Mouse (Mus musculus): ENCODE data around the gene Sugp1. TPM values are rescaled to one million over a fixed set of nuclear protein-coding genes. Genes with fewer than 3 reads are reported as not detected.

The Sugp1 gene
- polyA plus RNA-seq (2015; fragmentation: Nextera tagmentation; extraction: Ambion mirVana), result 17.7 and 18.4 TPM in 2 replicates

GRCm38 (mm10) chr8:70042583-70043455 is at the start of gene Sugp1, which contains the start of gene Mau2:
Sugp1 (plus strand) TSS chr8:70042813.
Mau2 (minus strand) TSS chr8:70042734.
- no peaks in the 10 kb centered on the region for H3K27me3 ChIP-seq (replicated peaks; ENCODE audit: control insufficient read depth, insufficient read depth, low read length)
- no peaks in the 10 kb centered on the region for H3K9me3 ChIP-seq (ENCODE audit: control insufficient read depth)
- H3K36me3 ChIP-seq (ENCODE audit: control insufficient read depth, insufficient read depth), result 0 out of 2 replicates have a peak, but pooled peaks cover 1% of the 10 kb centered on the region
- peak within 1 kb of the TSS; percentile 73 for H3K27ac ChIP-seq (ENCODE audit: low read depth, low read length)
- peak within 1 kb of the TSS; percentile 99 for H3K4me3 ChIP-seq (ENCODE audit: low read depth, low read length)
- ATAC-seq, result peak; percentile 95
- peak within 1 kb of the TSS; percentile 99 for H3K9ac ChIP-seq (ENCODE audit: low read depth, low read length)
- WGBS, result under 1% methylated on average over 65 of the region's 65 CpGs
- 0 out of 2 replicates have a peak, but pooled peaks cover 3% of the 10 kb centered on the region for H3K4me1 ChIP-seq (replicated peaks; ENCODE audit: control insufficient read depth, insufficient read depth, low read length)
- peak within 1 kb of the TSS; percentile 95 for H3K4me2 ChIP-seq (replicated peaks; ENCODE audit: low read depth)
- no peak for TF ChIP-seq CTCF (IDR thresholded peaks at IDR 0.05; ENCODE audit: low read depth)

GRCm38 (mm10) chr8:69995422-69995775 is 47.2 kb upstream of the Sugp1 start:
- under 1% methylated on average over 7 of the region's 7 CpGs for WGBS
- peak overlapping the region; percentile 79 for H3K4me3 ChIP-seq (ENCODE audit: low read depth, low read length)
- H3K4me1 ChIP-seq (replicated peaks; ENCODE audit: control insufficient read depth, insufficient read depth, low read length), result 0 out of 2 replicates have a peak, but pooled peaks cover 2% of the 10 kb centered on the region
- no peaks in the 10 kb centered on the region for H3K27me3 ChIP-seq (replicated peaks; ENCODE audit: control insufficient read depth, insufficient read depth, low read length)
- H3K36me3 ChIP-seq (ENCODE audit: control insufficient read depth, insufficient read depth), result no peaks in the 10 kb centered on the region
- no peaks in the 10 kb centered on the region for H3K9me3 ChIP-seq (ENCODE audit: control insufficient read depth)
- peak overlapping the region; percentile 95 for H3K27ac ChIP-seq (ENCODE audit: low read depth, low read length)
- no peak for ATAC-seq
- TF ChIP-seq CTCF (IDR thresholded peaks at IDR 0.05; ENCODE audit: low read depth), result no peak
- peak overlapping the region; percentile 87 for H3K4me2 ChIP-seq (replicated peaks; ENCODE audit: low read depth)
- peak overlapping the region; percentile 85 for H3K9ac ChIP-seq (ENCODE audit: low read depth, low read length)

GRCm38 (mm10) chr8:69995776-69996588 is 46.6 kb upstream of the Sugp1 start, which contains the start of gene Gatad2a:
Gatad2a (minus strand) TSS chr8:69996384.
- Histone ChIP-seq H3K4me2 (replicated peaks; ENCODE audit: low read depth) (peak within 1 kb of the TSS; percentile 87), H3K4me3 (ENCODE audit: low read depth, low read length) (peak within 1 kb of the TSS; percentile 79), H3K9me3 (ENCODE audit: control insufficient read depth) (no peaks in the 10 kb centered on the region), H3K4me1 (replicated peaks; ENCODE audit: control insufficient read depth, insufficient read depth, low read length) (0 out of 2 replicates have a peak, but pooled peaks cover 2% of the 10 kb centered on the region), H3K9ac (ENCODE audit: low read depth, low read length) (peak within 1 kb of the TSS; percentile 85), H3K27me3 (replicated peaks; ENCODE audit: control insufficient read depth, insufficient read depth, low read length) (no peaks in the 10 kb centered on the region), H3K36me3 (ENCODE audit: control insufficient read depth, insufficient read depth) (no peaks in the 10 kb centered on the region), H3K27ac (ENCODE audit: low read depth, low read length) (peak within 1 kb of the TSS; percentile 95)
- WGBS, result under 1% methylated on average over 75 of the region's 87 CpGs
- peak; percentile 99 for ATAC-seq
- peak; percentile 50; the same call in 1 of the 2 replicates for TF ChIP-seq CTCF (IDR thresholded peaks at IDR 0.05; ENCODE audit: low read depth)

GRCm38 (mm10) chr8:69996589-69997285 is 45.9 kb upstream of the Sugp1 start:
- H3K27me3 ChIP-seq (replicated peaks; ENCODE audit: control insufficient read depth, insufficient read depth, low read length), result no peaks in the 10 kb centered on the region
- no peaks in the 10 kb centered on the region for H3K36me3 ChIP-seq (ENCODE audit: control insufficient read depth, insufficient read depth)
- H3K9ac ChIP-seq (ENCODE audit: low read depth, low read length), result peak overlapping the region; percentile 60
- H3K27ac ChIP-seq (ENCODE audit: low read depth, low read length), result peak overlapping the region; percentile 80
- H3K4me1 ChIP-seq (replicated peaks; ENCODE audit: control insufficient read depth, insufficient read depth, low read length), result 0 out of 2 replicates have a peak, but pooled peaks cover 2% of the 10 kb centered on the region
- peak overlapping the region; percentile 69 for H3K4me2 ChIP-seq (replicated peaks; ENCODE audit: low read depth)
- H3K9me3 ChIP-seq (ENCODE audit: control insufficient read depth), result no peaks in the 10 kb centered on the region
- ATAC-seq, result no peak
- 2% methylated on average over 35 of the region's 35 CpGs for WGBS
- peak; percentile 51 for TF ChIP-seq CTCF (IDR thresholded peaks at IDR 0.05; ENCODE audit: low read depth)
- peak overlapping the region; percentile 44 for H3K4me3 ChIP-seq (ENCODE audit: low read depth, low read length)

- Histone ChIP-seq H3K4me3 (ENCODE audit: low read depth, low read length) (no peak overlapping the region), H3K9me3 (ENCODE audit: control insufficient read depth) (no peaks in the 10 kb centered on the region), H3K9ac (ENCODE audit: low read depth, low read length) (no peak overlapping the region), H3K27ac (ENCODE audit: low read depth, low read length) (no peak overlapping the region), H3K36me3 (ENCODE audit: control insufficient read depth, insufficient read depth) (no peaks in the 10 kb centered on the region), H3K27me3 (replicated peaks; ENCODE audit: control insufficient read depth, insufficient read depth, low read length) (no peaks in the 10 kb centered on the region), H3K4me2 (replicated peaks; ENCODE audit: low read depth) (no peak overlapping the region), H3K4me1 (replicated peaks; ENCODE audit: control insufficient read depth, insufficient read depth, low read length) (no peaks in the 10 kb centered on the region)
- 84% methylated on average over 3 of the region's 3 CpGs for WGBS
- no peak for TF ChIP-seq CTCF (IDR thresholded peaks at IDR 0.05; ENCODE audit: low read depth)
- no peak for ATAC-seq
These were observed 43.9 kb upstream of the Sugp1 start for GRCm38 (mm10) chr8:69998706-69999105.
